Comparison of ENCODE assay signal across 15 mouse cellular contexts in genomic region chr6:144659115-144660108, GRCm38 (mm10).
DNase-seq lines count a peak whose midpoint lies in the region; ATAC-seq and TF ChIP-seq lines count a peak whose summit lies in the region.
"Had no signal": no experiment of that assay in that cellular context is flagged by ENCODE, and none has a peak within 500 bp of the region (broad histone marks: within the 10 kb centered on the region; RNA-seq: fewer than 3 reads in every experiment).

No protein-coding gene starts in this region.

- peak; percentile 34 for DNase-seq in forebrain, embryonic 14.5 days (ENCODE audit: low spot score)
- no peak for DNase-seq in forebrain, embryonic 10.5 days (ENCODE audit: extremely low spot score, low spot score)
- peak; percentile 43 for DNase-seq in lung, embryonic 14.5 days
- DNase-seq in lung, adult 18-20 months = no peak
- peak; percentile 27 for DNase-seq in embryonic facial prominence, embryonic 14.5 days (ENCODE audit: low spot score)
- DNase-seq in testis, postnatal 10 days (ENCODE audit: low spot score) = peak; percentile 52
- no peak for DNase-seq in hindbrain, postnatal 0 days (ENCODE audit: low spot score)
- DNase-seq: adrenal gland, adult 2 months; cerebellum, adult 8-10 months; embryo, embryonic 11 days; gastrocnemius, postnatal 25 days; heart, postnatal 4 days; layer of hippocampus, postnatal 36 days had no signal

- WGBS in forebrain, embryonic 14.5 days = 61% methylated on average over 10 of the region's 10 CpGs
- WGBS in forebrain, embryonic 10.5 days = 85% methylated on average over 10 of the region's 10 CpGs
- 53% methylated on average over 10 of the region's 10 CpGs for WGBS in lung, embryonic 14.5 days
- 75% methylated on average over 10 of the region's 10 CpGs for WGBS in embryonic facial prominence, embryonic 14.5 days
- WGBS in hindbrain, postnatal 0 days = 70% methylated on average over 10 of the region's 10 CpGs

- no peak overlapping the region for H3K4me3 ChIP-seq in forebrain, embryonic 14.5 days (ENCODE audit: low read depth, low read length)
- no peak overlapping the region for H3K4me3 ChIP-seq in forebrain, embryonic 10.5 days
- no peak overlapping the region for H3K4me3 ChIP-seq in lung, embryonic 14.5 days (ENCODE audit: low read depth, low read length)
- H3K4me3 ChIP-seq in embryonic facial prominence, embryonic 14.5 days (ENCODE audit: low read depth, low read length) = no peak overlapping the region
- no peak overlapping the region for H3K4me3 ChIP-seq in hindbrain, postnatal 0 days (ENCODE audit: low read length)
- H3K4me3 ChIP-seq: midbrain, embryonic 10.5 days had no signal

- no peaks in the 10 kb centered on the region for H3K27me3 ChIP-seq in forebrain, embryonic 14.5 days (replicated peaks; ENCODE audit: control insufficient read depth, insufficient read depth, low read length)
- H3K27me3 ChIP-seq in forebrain, embryonic 10.5 days (ENCODE audit: poor library complexity, severe bottlenecking) = no peaks in the 10 kb centered on the region
- no peaks in the 10 kb centered on the region for H3K27me3 ChIP-seq in lung, embryonic 14.5 days (ENCODE audit: insufficient read depth, low read length)
- H3K27me3 ChIP-seq in embryonic facial prominence, embryonic 14.5 days (replicated peaks; ENCODE audit: control insufficient read depth, insufficient read depth, low read length) = no peaks in the 10 kb centered on the region
- H3K27me3 ChIP-seq in hindbrain, postnatal 0 days (ENCODE audit: insufficient read depth, low read length) = no peaks in the 10 kb centered on the region

- H3K4me1 ChIP-seq in forebrain, embryonic 14.5 days (ENCODE audit: control insufficient read depth, insufficient read depth, low read length) = no peaks in the 10 kb centered on the region
- H3K4me1 ChIP-seq in forebrain, embryonic 10.5 days = peaks cover 25% of the 10 kb centered on the region
- peaks cover 11% of the 10 kb centered on the region for H3K4me1 ChIP-seq in lung, embryonic 14.5 days (ENCODE audit: insufficient read depth)
- peaks cover 8% of the 10 kb centered on the region; the same call in 1 of the 2 replicates for H3K4me1 ChIP-seq in embryonic facial prominence, embryonic 14.5 days (ENCODE audit: control insufficient read depth, insufficient read depth, low read length)
- no peaks in the 10 kb centered on the region for H3K4me1 ChIP-seq in hindbrain, postnatal 0 days (ENCODE audit: insufficient read depth, low read length)
- H3K4me1 ChIP-seq: midbrain, embryonic 10.5 days had no signal

- no peak overlapping the region for H3K27ac ChIP-seq in forebrain, embryonic 14.5 days (ENCODE audit: low read depth, low read length)
- H3K27ac ChIP-seq in forebrain, embryonic 10.5 days = no peak overlapping the region
- H3K27ac ChIP-seq in lung, embryonic 14.5 days (ENCODE audit: low read depth) = no peak overlapping the region
- H3K27ac ChIP-seq in embryonic facial prominence, embryonic 14.5 days (replicated peaks; ENCODE audit: low read depth, low read length) = no peak overlapping the region
- no peak overlapping the region for H3K27ac ChIP-seq in hindbrain, postnatal 0 days
- H3K27ac ChIP-seq: midbrain, embryonic 10.5 days had no signal

- no peaks in the 10 kb centered on the region for H3K9me3 ChIP-seq in forebrain, embryonic 14.5 days (replicated peaks; ENCODE audit: control insufficient read depth, low read length)
- no peaks in the 10 kb centered on the region for H3K9me3 ChIP-seq in forebrain, embryonic 10.5 days
- H3K9me3 ChIP-seq in lung, embryonic 14.5 days (ENCODE audit: low read depth, low read length) = no peaks in the 10 kb centered on the region
- H3K9me3 ChIP-seq in embryonic facial prominence, embryonic 14.5 days (ENCODE audit: control insufficient read depth, low read length) = no peaks in the 10 kb centered on the region
- H3K9me3 ChIP-seq in hindbrain, postnatal 0 days (ENCODE audit: low read length) = no peaks in the 10 kb centered on the region
- H3K9me3 ChIP-seq: midbrain, embryonic 10.5 days had no signal

- ATAC-seq in forebrain, embryonic 14.5 days = no peak
- ATAC-seq in lung, embryonic 14.5 days (ENCODE audit: insufficient read depth) = peak; percentile 89
- no peak for ATAC-seq in embryonic facial prominence, embryonic 14.5 days (ENCODE audit: low read depth)
- ATAC-seq in hindbrain, postnatal 0 days = no peak

- no peaks in the 10 kb centered on the region for H3K36me3 ChIP-seq in forebrain, embryonic 14.5 days (ENCODE audit: control insufficient read depth, insufficient read depth, low read length)
- H3K36me3 ChIP-seq in forebrain, embryonic 10.5 days (replicated peaks) = no peaks in the 10 kb centered on the region
- no peaks in the 10 kb centered on the region for H3K36me3 ChIP-seq in lung, embryonic 14.5 days (ENCODE audit: insufficient read depth)
- no peaks in the 10 kb centered on the region for H3K36me3 ChIP-seq in embryonic facial prominence, embryonic 14.5 days (ENCODE audit: control insufficient read depth, insufficient read depth, low read length)
- no peaks in the 10 kb centered on the region for H3K36me3 ChIP-seq in hindbrain, postnatal 0 days (ENCODE audit: insufficient read depth, low read length)
- H3K36me3 ChIP-seq: midbrain, embryonic 10.5 days had no signal

- no peak for TF ChIP-seq CTCF in lung, embryonic 14.5 days (IDR thresholded peaks at IDR 0.05; ENCODE audit: low read depth)
- TF ChIP-seq CTCF in hindbrain, postnatal 0 days (IDR thresholded peaks at IDR 0.05; ENCODE audit: low read depth) = no peak

- H3K9ac ChIP-seq in forebrain, embryonic 14.5 days (ENCODE audit: low read length) = no peak overlapping the region
- H3K9ac ChIP-seq in lung, embryonic 14.5 days = no peak overlapping the region
- no peak overlapping the region for H3K9ac ChIP-seq in embryonic facial prominence, embryonic 14.5 days (ENCODE audit: low read depth, low read length)
- H3K9ac ChIP-seq in hindbrain, postnatal 0 days (replicated peaks; ENCODE audit: low read length) = no peak overlapping the region

- no peak overlapping the region for H3K4me2 ChIP-seq in forebrain, embryonic 14.5 days (ENCODE audit: low read length)
- H3K4me2 ChIP-seq in lung, embryonic 14.5 days = no peak overlapping the region
- no peak overlapping the region for H3K4me2 ChIP-seq in embryonic facial prominence, embryonic 14.5 days (ENCODE audit: low read depth, low read length)
- no peak overlapping the region for H3K4me2 ChIP-seq in hindbrain, postnatal 0 days (ENCODE audit: low read depth, low read length)
- H3K4me2 ChIP-seq: heart, embryonic 11.5 days had no signal

Comparison
In these comparisons a context has a peak if more than half of its experiments do, and no peak if none do; other contexts are left out.
1. DNase-seq: peak in forebrain, embryonic 14.5 days (single experiment), lung, embryonic 14.5 days (single experiment), embryonic facial prominence, embryonic 14.5 days (single experiment) and testis, postnatal 10 days (single experiment); none in forebrain, embryonic 10.5 days (single experiment), lung, adult 18-20 months (0 of 2) and hindbrain, postnatal 0 days (single experiment).